Mouse (Mus musculus): ENCODE results near the gene Majin. TPM values are rescaled to one million over a fixed set of nuclear protein-coding genes. Genes with fewer than 3 reads are reported as not detected.

Gene Majin
- polyA plus RNA-seq, 1 experiment from 2014 or later: not detected

GRCm38 (mm10) chr19:6245806-6246205 is 61.6 kb downstream of the Majin start:
- Histone ChIP-seq H3K9me3 (ENCODE audit: control insufficient read depth, low read length) (no peaks in the 10 kb centered on the region), H3K27ac (ENCODE audit: low read length) (no peak overlapping the region), H3K36me3 (ENCODE audit: control insufficient read depth, insufficient read depth, low read length) (peaks cover 18% of the 10 kb centered on the region), H3K27me3 (replicated peaks; ENCODE audit: control insufficient read depth, insufficient read depth, low read length) (no peaks in the 10 kb centered on the region), H3K4me1 (ENCODE audit: control insufficient read depth, insufficient read depth, low read length) (peaks cover 15% of the 10 kb centered on the region), H3K4me2 (ENCODE audit: low read depth, low read length) (no peak overlapping the region), H3K9ac (ENCODE audit: low read depth, low read length) (no peak overlapping the region), H3K4me3 (ENCODE audit: low read length) (no peak overlapping the region)
- ATAC-seq: no peak
- WGBS: 61% methylated on average over 1 of the region's 1 CpGs

GRCm38 (mm10) chr19:6247526-6248300 is 63.5 kb downstream of the Majin start:
- H3K4me3 ChIP-seq (ENCODE audit: low read length): no peak overlapping the region
- no peak overlapping the region for H3K4me2 ChIP-seq (ENCODE audit: low read depth, low read length)
- H3K4me1 ChIP-seq (ENCODE audit: control insufficient read depth, insufficient read depth, low read length): peaks cover 10% of the 10 kb centered on the region
- peaks cover 26% of the 10 kb centered on the region for H3K36me3 ChIP-seq (ENCODE audit: control insufficient read depth, insufficient read depth, low read length)
- ATAC-seq: no peak
- WGBS: 92% methylated on average over 29 of the region's 29 CpGs
- H3K27me3 ChIP-seq (replicated peaks; ENCODE audit: control insufficient read depth, insufficient read depth, low read length): no peaks in the 10 kb centered on the region
- no peaks in the 10 kb centered on the region for H3K9me3 ChIP-seq (ENCODE audit: control insufficient read depth, low read length)
- H3K9ac ChIP-seq (ENCODE audit: low read depth, low read length): no peak overlapping the region
- H3K27ac ChIP-seq (ENCODE audit: low read length): no peak overlapping the region

- H3K4me1 ChIP-seq (ENCODE audit: control insufficient read depth, insufficient read depth, low read length): no peaks in the 10 kb centered on the region
- peaks cover 28% of the 10 kb centered on the region for H3K36me3 ChIP-seq (ENCODE audit: control insufficient read depth, insufficient read depth, low read length)
- no peak overlapping the region for H3K27ac ChIP-seq (ENCODE audit: low read length)
- no peaks in the 10 kb centered on the region for H3K9me3 ChIP-seq (ENCODE audit: control insufficient read depth, low read length)
- no peak overlapping the region for H3K4me2 ChIP-seq (ENCODE audit: low read depth, low read length)
- WGBS: 86% methylated on average over 4 of the region's 4 CpGs
- ATAC-seq: no peak
- H3K27me3 ChIP-seq (replicated peaks; ENCODE audit: control insufficient read depth, insufficient read depth, low read length): no peaks in the 10 kb centered on the region
- H3K9ac ChIP-seq (ENCODE audit: low read depth, low read length): no peak overlapping the region
- no peak overlapping the region for H3K4me3 ChIP-seq (ENCODE audit: low read length)
Measured at GRCm38 (mm10) chr19:6253021-6253420, 68.8 kb downstream of the Majin start.

- Histone ChIP-seq H3K4me1 (ENCODE audit: control insufficient read depth, insufficient read depth, low read length) (peaks cover 3% of the 10 kb centered on the region; the same call in 1 of the 2 replicates), H3K9me3 (ENCODE audit: control insufficient read depth, low read length) (no peaks in the 10 kb centered on the region), H3K4me3 (ENCODE audit: low read length) (no peak overlapping the region), H3K4me2 (ENCODE audit: low read depth, low read length) (no peak overlapping the region), H3K9ac (ENCODE audit: low read depth, low read length) (no peak overlapping the region), H3K27me3 (replicated peaks; ENCODE audit: control insufficient read depth, insufficient read depth, low read length) (no peaks in the 10 kb centered on the region), H3K36me3 (ENCODE audit: control insufficient read depth, insufficient read depth, low read length) (peaks cover 28% of the 10 kb centered on the region), H3K27ac (ENCODE audit: low read length) (no peak overlapping the region)
- no peak for ATAC-seq
- 69% methylated on average over 2 of the region's 2 CpGs for WGBS
Measured at GRCm38 (mm10) chr19:6260428-6260827, 76.2 kb downstream of the Majin start.

GRCm38 (mm10) chr19:6260946-6261345 is 76.8 kb downstream of the Majin start:
- Histone ChIP-seq H3K9ac (ENCODE audit: low read depth, low read length) (no peak overlapping the region), H3K27ac (ENCODE audit: low read length) (no peak overlapping the region), H3K4me3 (ENCODE audit: low read length) (no peak overlapping the region), H3K4me2 (ENCODE audit: low read depth, low read length) (no peak overlapping the region), H3K36me3 (ENCODE audit: control insufficient read depth, insufficient read depth, low read length) (peaks cover 28% of the 10 kb centered on the region), H3K27me3 (replicated peaks; ENCODE audit: control insufficient read depth, insufficient read depth, low read length) (no peaks in the 10 kb centered on the region), H3K4me1 (ENCODE audit: control insufficient read depth, insufficient read depth, low read length) (peaks cover 3% of the 10 kb centered on the region; the same call in 1 of the 2 replicates), H3K9me3 (ENCODE audit: control insufficient read depth, low read length) (no peaks in the 10 kb centered on the region)
- 81% methylated on average over 4 of the region's 4 CpGs for WGBS
- no peak for ATAC-seq

GRCm38 (mm10) chr19:6261379-6261778 is 77.2 kb downstream of the Majin start:
- H3K9ac ChIP-seq (ENCODE audit: low read depth, low read length): no peak overlapping the region
- no peak overlapping the region for H3K27ac ChIP-seq (ENCODE audit: low read length)
- no peak for ATAC-seq
- H3K4me3 ChIP-seq (ENCODE audit: low read length): no peak overlapping the region
- H3K4me1 ChIP-seq (ENCODE audit: control insufficient read depth, insufficient read depth, low read length): peaks cover 3% of the 10 kb centered on the region; the same call in 1 of the 2 replicates
- 92% methylated on average over 14 of the region's 14 CpGs for WGBS
- H3K4me2 ChIP-seq (ENCODE audit: low read depth, low read length): no peak overlapping the region
- H3K36me3 ChIP-seq (ENCODE audit: control insufficient read depth, insufficient read depth, low read length): peaks cover 28% of the 10 kb centered on the region
- H3K9me3 ChIP-seq (ENCODE audit: control insufficient read depth, low read length): no peaks in the 10 kb centered on the region
- H3K27me3 ChIP-seq (replicated peaks; ENCODE audit: control insufficient read depth, insufficient read depth, low read length): no peaks in the 10 kb centered on the region

- Histone ChIP-seq H3K27ac (ENCODE audit: low read length) (peak overlapping the region; percentile 89), H3K4me1 (ENCODE audit: control insufficient read depth, insufficient read depth, low read length) (peaks cover 5% of the 10 kb centered on the region; the same call in 1 of the 2 replicates), H3K9me3 (ENCODE audit: control insufficient read depth, low read length) (no peaks in the 10 kb centered on the region), H3K4me2 (ENCODE audit: low read depth, low read length) (peak overlapping the region; percentile 49), H3K27me3 (replicated peaks; ENCODE audit: control insufficient read depth, insufficient read depth, low read length) (no peaks in the 10 kb centered on the region), H3K9ac (ENCODE audit: low read depth, low read length) (peak overlapping the region; percentile 76; the same call in 1 of the 2 replicates), H3K4me3 (ENCODE audit: low read length) (no peak overlapping the region), H3K36me3 (ENCODE audit: control insufficient read depth, insufficient read depth, low read length) (peaks cover 28% of the 10 kb centered on the region)
- WGBS: 60% methylated on average over 7 of the region's 7 CpGs
- no peak for ATAC-seq
Measured at GRCm38 (mm10) chr19:6262222-6262621, 78.0 kb downstream of the Majin start.

GRCm38 (mm10) chr19:6262839-6263433 is 78.7 kb downstream of the Majin start:
- Histone ChIP-seq H3K9ac (ENCODE audit: low read depth, low read length) (peak overlapping the region; percentile 76), H3K4me1 (ENCODE audit: control insufficient read depth, insufficient read depth, low read length) (peaks cover 11% of the 10 kb centered on the region; the same call in 1 of the 2 replicates), H3K27ac (ENCODE audit: low read length) (peak overlapping the region; percentile 98), H3K4me2 (ENCODE audit: low read depth, low read length) (peak overlapping the region; percentile 49), H3K9me3 (ENCODE audit: control insufficient read depth, low read length) (no peaks in the 10 kb centered on the region), H3K36me3 (ENCODE audit: control insufficient read depth, insufficient read depth, low read length) (peaks cover 26% of the 10 kb centered on the region), H3K4me3 (ENCODE audit: low read length) (peak overlapping the region; percentile 58), H3K27me3 (replicated peaks; ENCODE audit: control insufficient read depth, insufficient read depth, low read length) (no peaks in the 10 kb centered on the region)
- 53% methylated on average over 8 of the region's 8 CpGs for WGBS
- peak; percentile 83 for ATAC-seq

GRCm38 (mm10) chr19:6264200-6264599 is 80.0 kb downstream of the Majin start:
- H3K27me3 ChIP-seq (replicated peaks; ENCODE audit: control insufficient read depth, insufficient read depth, low read length): no peaks in the 10 kb centered on the region
- WGBS: 43% methylated on average over 9 of the region's 9 CpGs
- H3K9ac ChIP-seq (ENCODE audit: low read depth, low read length): peak overlapping the region; percentile 76
- H3K4me3 ChIP-seq (ENCODE audit: low read length): peak overlapping the region; percentile 58
- peaks cover 20% of the 10 kb centered on the region for H3K36me3 ChIP-seq (ENCODE audit: control insufficient read depth, insufficient read depth, low read length)
- peak; percentile 74 for ATAC-seq
- peak overlapping the region; percentile 98 for H3K27ac ChIP-seq (ENCODE audit: low read length)
- peak overlapping the region; percentile 49 for H3K4me2 ChIP-seq (ENCODE audit: low read depth, low read length)
- H3K9me3 ChIP-seq (ENCODE audit: control insufficient read depth, low read length): no peaks in the 10 kb centered on the region
- H3K4me1 ChIP-seq (ENCODE audit: control insufficient read depth, insufficient read depth, low read length): peaks cover 12% of the 10 kb centered on the region; the same call in 1 of the 2 replicates
